Mouse (Mus musculus): ENCODE data around the gene Tbc1d8.

DNA sequence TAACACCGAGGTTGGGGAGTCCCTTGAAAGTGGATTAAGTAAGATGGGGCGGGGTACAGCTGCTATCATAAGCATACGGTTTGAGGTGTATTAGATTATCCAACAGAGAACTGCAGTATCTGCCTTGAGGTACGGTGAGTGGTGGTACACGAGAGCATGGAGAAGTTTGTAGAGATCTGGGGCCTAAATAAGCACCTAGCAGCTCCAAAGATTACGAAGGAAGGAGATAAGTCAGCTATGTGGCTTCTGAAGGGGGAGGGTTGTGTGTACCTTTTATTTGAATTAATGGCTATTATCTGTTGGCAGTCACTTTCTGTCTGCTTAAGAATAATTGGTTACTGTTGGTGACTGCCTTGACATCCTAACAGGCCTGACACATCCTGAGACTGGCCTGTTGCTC is 108.1 kb downstream of the Tbc1d8 start:
- no peak for TF ChIP-seq CTCF (IDR thresholded peaks at IDR 0.05; ENCODE audit: low read depth)
- no peak for TF ChIP-seq EP300 (optimal IDR thresholded peaks at IDR 0.05)
